Mouse (Mus musculus) 3134 (cell line): ENCODE data around the gene Akap9.
A peak's percentile ranks its signal among the peaks of the same experiment; 100 is the strongest.
"Not testable (repeated sequence)": the region's sequence is repeated elsewhere in the genome, so short reads cannot be mapped to it uniquely, and the experiment has no call there.

Source experiments
- DNase-seq: peaks from one replicate; pipeline ENCODE4 v3.0.0-alpha.2; 2011; ENCODE audit warnings: low spot score; ENCODE audit not compliant: insufficient read length; ENCODE audit errors: extremely low read depth

Akap9 gene

GRCm38 (mm10) chr5:3927801-3928689 is at the start of gene Akap9:
Gene Akap9 (plus strand): TSS chr5:3928054.
- DNase-seq, result peak; percentile 73

DNA sequence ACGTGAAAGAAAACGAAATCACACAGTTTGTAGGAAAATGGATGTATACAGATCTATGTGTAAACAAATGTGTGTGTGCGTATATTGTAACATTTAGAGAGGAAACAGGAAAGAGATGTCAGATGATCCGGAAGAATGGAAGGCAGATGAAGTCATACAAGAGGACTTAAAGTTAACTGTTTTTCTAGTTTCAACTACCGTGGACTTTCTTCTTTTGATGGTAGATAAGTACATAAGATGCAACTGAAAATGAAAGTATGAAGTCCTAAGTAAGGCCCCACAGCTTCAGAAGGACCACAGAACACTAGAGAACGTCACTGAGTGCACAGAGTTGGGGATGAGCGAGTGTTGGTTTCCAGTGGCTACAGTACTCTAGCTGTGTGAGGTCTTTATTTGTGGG is 41.0 kb upstream of the Akap9 start:
- not testable (repeated sequence) for DNase-seq

DNA sequence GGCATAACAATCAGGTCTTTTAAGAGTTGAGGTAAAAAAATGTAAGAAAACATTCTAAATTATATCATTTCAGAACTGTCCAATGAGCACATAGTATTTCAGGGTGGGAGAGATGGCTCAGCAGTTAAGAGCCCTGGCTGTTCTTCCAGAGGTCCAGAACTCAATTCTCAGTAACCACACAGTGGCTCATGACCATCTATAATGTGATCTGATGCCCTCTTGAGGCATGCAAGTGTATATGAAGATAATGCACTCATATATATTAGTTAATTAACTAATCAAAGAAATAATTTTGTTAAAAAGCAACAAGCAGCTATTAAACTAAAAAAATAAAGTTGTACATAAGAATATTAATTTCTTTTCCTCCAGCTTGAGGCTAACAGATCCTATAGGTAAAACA is 38.7 kb upstream of the Akap9 start:
- DNase-seq, result no peak

DNA sequence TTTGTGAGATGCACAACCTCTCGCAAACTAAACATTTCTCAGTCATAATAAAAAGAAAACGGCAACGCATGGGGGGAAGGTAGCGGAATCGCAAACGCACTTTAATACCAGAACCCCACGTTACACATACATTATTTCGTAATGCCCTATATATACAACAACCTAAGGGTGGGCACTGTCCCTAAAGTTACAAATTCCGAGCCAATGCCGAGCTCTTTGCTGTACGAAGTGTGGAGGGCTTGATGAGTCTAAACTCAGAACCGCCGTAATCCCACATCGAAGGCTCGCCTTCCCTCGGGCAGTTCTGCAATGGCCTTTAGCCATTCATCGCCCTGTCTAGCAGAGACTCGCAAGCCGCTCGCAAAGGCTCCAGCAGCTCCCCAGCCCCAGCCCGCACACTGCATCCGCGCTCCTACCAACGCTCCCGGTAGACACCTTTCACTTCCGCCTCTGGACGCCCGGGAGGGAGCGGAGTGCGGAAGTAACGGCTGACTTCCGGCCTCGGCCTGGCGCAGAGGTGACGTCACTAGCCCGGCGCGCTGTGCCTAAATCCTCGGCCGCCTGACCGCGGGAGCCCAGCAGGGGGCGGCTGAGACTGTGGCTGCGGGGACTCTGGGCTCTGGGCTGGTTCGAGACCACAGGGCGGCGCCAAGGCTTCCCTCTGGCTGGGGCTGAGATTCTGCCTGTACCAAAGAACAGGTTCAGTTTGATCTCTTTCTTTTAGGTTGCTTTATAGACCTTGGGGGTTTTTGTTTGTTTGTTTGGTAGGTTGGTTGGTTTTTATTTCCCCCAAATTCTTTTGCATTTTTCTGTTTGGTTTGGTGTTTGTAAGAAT is 34.2 kb upstream of the Akap9 start, which contains the start of gene Mterf1a:
TSS of gene Mterf1a (minus strand) at position 475 of the 835 bp plus-strand sequence.
- DNase-seq, result peak; percentile 64

GRCm38 (mm10) chr5:3894294-3894619 is 33.6 kb upstream of the Akap9 start:
- not testable (repeated sequence) for DNase-seq

GRCm38 (mm10) chr5:3905471-3905870 is 22.4 kb upstream of the Akap9 start:
- no peak for DNase-seq

DNA sequence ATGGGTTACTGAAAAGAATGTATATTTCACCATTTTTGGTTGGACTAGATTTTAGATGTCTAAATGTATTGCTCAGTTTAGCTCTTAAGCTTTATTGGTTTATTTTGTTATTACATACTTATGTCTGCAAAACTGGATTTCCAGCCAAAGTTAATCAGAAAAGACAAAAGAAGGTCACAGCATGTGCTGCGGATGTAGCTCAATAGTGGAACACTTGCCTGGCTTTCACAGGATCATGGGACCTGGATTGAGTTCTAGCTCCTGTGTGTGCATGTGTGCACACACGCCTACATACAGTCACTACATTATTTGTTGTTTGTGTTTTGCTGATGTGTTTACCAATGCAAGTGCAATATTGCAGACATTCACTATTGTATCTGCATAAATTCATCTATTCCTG is 5.5 kb upstream of the Akap9 start:
- DNase-seq, result no peak

DNA sequence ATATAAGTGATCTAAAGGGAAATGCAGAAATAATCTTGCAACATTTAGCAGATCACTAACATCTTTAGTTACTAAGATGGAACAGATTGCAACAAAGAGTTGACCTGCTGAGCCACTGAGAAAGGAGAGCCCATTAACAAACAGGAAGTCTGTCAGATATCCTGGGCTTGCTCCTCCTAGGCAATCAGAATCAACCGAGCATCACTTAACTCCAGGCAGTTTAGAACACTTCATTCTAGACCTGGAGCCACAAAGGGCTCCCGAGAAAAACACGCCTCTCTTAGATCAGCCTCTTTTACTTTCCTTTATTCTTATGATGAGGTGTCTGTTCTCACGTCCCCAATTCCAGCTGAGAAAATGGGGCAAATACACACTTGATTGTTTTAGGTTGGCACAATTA is 1.2 kb upstream of the Akap9 start:
- no peak for DNase-seq

DNA sequence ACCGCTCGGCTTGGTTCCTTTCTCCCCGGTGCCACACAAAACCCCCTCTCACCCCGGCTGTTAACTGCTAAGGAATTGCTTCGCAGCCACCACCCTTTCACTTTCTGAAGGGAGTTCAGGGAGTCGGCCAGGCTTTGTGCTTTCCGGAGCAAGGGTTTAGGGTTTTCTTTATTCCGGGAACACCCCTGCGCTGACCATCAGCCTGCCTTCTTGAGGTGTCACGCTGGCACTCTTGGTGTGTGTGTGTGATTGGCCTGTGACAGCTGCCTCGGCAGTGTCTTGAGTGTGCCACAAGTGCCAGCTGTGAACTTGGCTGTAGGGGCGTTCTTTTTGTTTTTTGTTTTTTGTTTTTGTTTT is 814 bp downstream of the Akap9 start:
- DNase-seq, result peak; percentile 50

DNA sequence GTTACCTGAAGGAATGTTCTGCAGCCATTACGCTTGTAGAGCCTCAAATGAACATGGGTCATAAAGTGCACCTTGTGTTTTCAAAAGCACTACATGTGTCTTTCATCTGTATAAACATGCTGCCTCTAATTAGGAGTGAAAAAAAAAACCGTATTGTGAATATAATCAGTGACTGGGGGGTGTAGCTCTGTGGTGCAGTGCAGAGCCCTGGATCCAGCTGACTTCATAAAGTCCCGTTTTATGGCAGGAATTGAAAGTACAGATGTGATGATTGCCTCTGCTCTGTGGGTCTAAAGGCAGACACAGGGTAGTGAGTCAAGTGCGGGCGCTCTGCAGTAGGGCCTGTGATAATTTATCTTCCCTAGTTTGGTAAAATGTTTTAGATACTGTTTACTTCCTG is 2.9 kb downstream of the Akap9 start:
- no peak for DNase-seq

DNA sequence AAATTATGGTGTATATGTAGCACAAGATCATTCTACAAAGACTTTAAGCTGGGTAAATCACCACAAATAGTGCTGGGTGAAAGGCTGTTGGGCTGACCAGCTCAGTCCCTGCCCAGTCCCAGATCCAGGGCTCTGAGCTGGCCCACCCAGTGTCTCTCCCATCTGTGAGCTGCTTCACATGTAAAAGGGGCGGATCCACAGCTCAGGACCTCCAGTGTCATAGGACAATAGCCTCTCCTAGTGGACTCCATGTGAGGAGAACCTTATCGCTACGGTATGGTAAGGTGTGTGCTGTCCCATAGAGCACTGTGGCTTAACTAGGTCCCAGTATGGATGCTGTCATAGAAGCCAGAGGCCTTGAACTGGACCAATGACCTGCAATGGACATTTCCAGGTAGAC is 3.8 kb downstream of the Akap9 start:
- no peak for DNase-seq

DNA sequence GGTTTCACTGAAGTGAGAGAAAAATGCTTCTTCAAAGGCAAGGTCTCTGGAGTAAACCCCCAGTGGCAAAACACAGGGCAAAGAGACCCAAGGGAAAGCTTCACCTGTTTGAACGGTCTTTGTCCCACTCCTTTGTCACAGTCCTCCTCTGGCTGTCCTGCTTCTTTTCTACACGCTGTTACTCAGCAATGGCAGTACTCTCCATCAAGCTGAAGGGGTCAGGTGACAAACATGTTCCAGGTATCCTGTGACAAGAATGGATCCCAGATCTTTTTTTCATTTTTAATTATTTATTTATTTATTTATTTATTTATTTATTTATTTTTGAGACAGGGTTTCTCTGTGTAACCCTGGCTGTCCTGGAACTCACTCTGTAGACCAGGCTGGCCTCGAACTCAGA is 5.7 kb downstream of the Akap9 start:
- no peak for DNase-seq

GRCm38 (mm10) chr5:3935266-3935665 is 7.4 kb downstream of the Akap9 start:
- no peak for DNase-seq

GRCm38 (mm10) chr5:3935778-3936554 is 8.1 kb downstream of the Akap9 start:
- no peak for DNase-seq

- no peak for DNase-seq
These were observed 11.1 kb downstream of the Akap9 start for GRCm38 (mm10) chr5:3938905-3939304.

GRCm38 (mm10) chr5:3939335-3939734 is 11.5 kb downstream of the Akap9 start:
- no peak for DNase-seq

DNA sequence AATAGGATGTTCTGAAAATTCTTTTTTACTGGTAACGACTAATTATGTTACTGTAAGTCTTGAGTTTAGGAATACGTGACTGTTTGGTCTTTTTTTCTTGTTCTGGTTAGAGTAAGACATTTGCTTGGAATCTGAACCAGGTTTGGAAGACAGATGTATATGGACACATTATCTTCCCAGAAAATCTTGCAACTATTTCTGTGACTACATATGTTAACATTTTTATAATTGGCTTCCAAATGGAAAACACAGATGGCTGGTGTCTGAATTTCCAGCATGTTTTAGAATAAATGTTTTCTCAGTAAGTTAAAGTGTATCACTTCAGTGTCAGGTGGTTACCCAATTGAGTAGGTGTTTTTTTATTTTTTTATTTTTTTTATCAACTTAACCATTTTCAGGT is 13.4 kb downstream of the Akap9 start:
- no peak for DNase-seq

DNA sequence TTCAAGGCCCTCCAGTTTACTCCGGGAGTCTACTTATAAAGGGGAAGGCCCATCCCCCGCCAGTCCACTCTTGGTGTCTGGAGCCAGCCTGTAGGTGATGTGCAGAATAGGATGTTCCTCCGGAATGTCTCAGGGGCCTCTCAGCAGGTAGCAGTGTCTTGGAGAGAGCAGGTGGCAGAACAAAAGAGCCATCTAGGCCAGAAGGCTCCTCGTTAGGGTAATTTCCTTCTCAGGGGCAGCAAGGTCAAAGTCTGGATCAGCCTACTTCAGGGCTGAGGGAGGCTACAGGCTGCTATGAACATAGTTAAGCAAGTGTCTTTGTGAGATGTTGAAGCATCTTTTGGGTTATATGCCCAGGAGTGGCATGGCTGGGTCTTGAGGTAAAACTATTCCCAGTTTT is 15.3 kb downstream of the Akap9 start:
- DNase-seq, result not testable (repeated sequence)

DNA sequence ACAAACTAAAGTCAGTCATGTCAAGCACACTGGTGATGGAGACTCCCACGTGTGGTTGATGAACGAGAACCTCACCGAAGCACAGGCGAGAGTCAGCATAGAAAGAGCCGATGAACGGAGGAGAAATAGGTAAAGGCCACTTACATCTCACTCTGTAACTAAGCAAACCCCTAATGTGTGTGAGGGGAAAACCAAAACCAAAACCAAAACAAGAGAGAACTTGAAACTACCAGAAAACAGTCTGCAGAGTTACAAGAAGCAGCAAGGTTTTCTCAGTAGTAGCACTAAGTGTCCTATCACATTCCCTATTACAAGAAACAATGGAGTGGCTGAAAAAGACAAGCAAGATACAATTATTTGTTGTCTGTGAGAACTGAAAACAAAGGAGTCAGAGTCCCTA is 24.6 kb downstream of the Akap9 start:
- DNase-seq, result no peak

GRCm38 (mm10) chr5:3954541-3954940 is 26.7 kb downstream of the Akap9 start:
- no peak for DNase-seq

DNA sequence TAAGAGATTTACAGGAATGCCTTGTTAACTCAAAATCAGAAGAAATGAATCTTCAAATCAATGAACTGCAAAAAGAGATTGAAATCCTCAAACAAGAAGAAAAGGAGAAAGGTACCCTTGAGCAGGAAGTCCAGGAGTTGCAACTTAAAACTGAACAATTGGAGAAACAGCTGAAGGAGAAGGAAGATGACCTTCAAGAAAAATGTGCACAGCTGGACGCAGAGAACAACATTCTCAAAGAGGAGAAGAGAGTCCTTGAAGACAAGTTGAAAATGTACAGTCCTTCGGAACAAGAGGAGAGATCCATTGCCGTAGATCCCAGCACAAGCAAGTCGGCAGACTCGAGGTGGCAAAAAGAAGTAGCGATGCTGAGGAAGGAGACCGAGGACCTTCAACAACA is 33.4 kb downstream of the Akap9 start:
- DNase-seq, result no peak
